Mouse (Mus musculus) B cell, adult (primary cell): ENCODE measurements around the gene Ins2. TPM values are rescaled to one million over a fixed set of nuclear protein-coding genes. Genes with fewer than 3 reads are reported as not detected.

Source experiments
- total RNA-seq: library from RNA; stranded (reverse); gene quantifications from 4 replicates; pipeline ENCODE4 v1.2.4, GENCODE M21; 2023; ENCODE audit not compliant: inconsistent age

Ins2 gene
- not detected in 4 replicates for total RNA-seq

GRCm38 (mm10) chr7:142743281-142743680 is at the start of gene Ins2:
Gene Ins2 (minus strand): TSS chr7:142743381.

GRCm38 (mm10) chr7:142669751-142670625 is 73.2 kb downstream of the Ins2 start, which contains the start of gene Gm49394:
Gene Gm49394 (minus strand): TSS chr7:142669942.

GRCm38 (mm10) chr7:142666659-142667058 is 76.5 kb downstream of the Ins2 start, which contains the start of gene Igf2:
Gene Igf2 (minus strand): TSS chr7:142666816.

Other genes starting within 250 kb of the Ins2 start
- gene Tnnt3, start 244.5 kb downstream of the Ins2 start, total RNA-seq = 27.0 to 41.7 TPM (median 32.3 TPM) in 4 replicates
- 13.5 to 17.6 TPM (median 15.9 TPM) in 4 replicates for gene Mrpl23, start 210.7 kb downstream of the Ins2 start, total RNA-seq
- gene Igf2, start 76.6 kb downstream of the Ins2 start, total RNA-seq = not detected in 4 replicates
- gene Gm49394, start 73.4 kb downstream of the Ins2 start, total RNA-seq = not detected in 4 replicates
- not detected in 4 replicates for gene Th, start 187.7 kb upstream of the Ins2 start, total RNA-seq
- not detected in 4 replicates for gene Ascl2, start 225.9 kb upstream of the Ins2 start, total RNA-seq